Mouse (Mus musculus) G1E (cell line): ENCODE measurements around the gene Lcn2.

Source experiments
- CTCF ChIP-seq: IDR thresholded peaks from 2 replicates; pipeline ENCODE4 v1.5.1; 2012; ENCODE audit warnings: low read depth, low read length, inconsistent platforms, mixed read lengths
- GATA1 ChIP-seq: IDR thresholded peaks from 2 replicates; pipeline ENCODE4 v1.6.1; 2012; ENCODE audit warnings: borderline replicate concordance, low read length, inconsistent platforms, mixed read lengths
- POLR2AphosphoS5 ChIP-seq: IDR thresholded peaks from 2 replicates; pipeline ENCODE4 v1.6.1; 2012; ENCODE audit warnings: low read depth, low read length, inconsistent platforms; ENCODE audit not compliant: insufficient replicate concordance
- TAL1 ChIP-seq: conservative IDR thresholded peaks from 2 replicates; pipeline ENCODE4 v1.6.1; 2012; ENCODE audit warnings: low read depth, low read length, inconsistent platforms, mixed read lengths

- TF ChIP-seq TAL1, result no peak
- TF ChIP-seq POLR2AphosphoS5, result no peak
- no peak for TF ChIP-seq GATA1
- TF ChIP-seq CTCF, result no peak
Observed at GRCm38 (mm10) chr2:32364121-32364520, 23.9 kb downstream of the Lcn2 start.
